Comparison of ENCODE assay signal across 24 mouse cellular contexts in genomic region chr15:98088889-98089288, GRCm38 (mm10). TPM values are rescaled to one million over a fixed set of nuclear protein-coding genes. Genes with fewer than 3 reads are reported as not detected.
A peak's percentile ranks its signal among the peaks of the same experiment; 100 is the strongest.
DNase-seq lines count a peak whose midpoint lies in the region; ATAC-seq and TF ChIP-seq lines count a peak whose summit lies in the region.
"Had no signal": no experiment of that assay in that cellular context is flagged by ENCODE, and none has a peak within 500 bp of the region (broad histone marks: within the 10 kb centered on the region; RNA-seq: fewer than 3 reads in every experiment).

No protein-coding gene starts in this region.

- H3K9ac ChIP-seq in heart, embryonic 11.5 days (ENCODE audit: low read depth, low read length): no peak overlapping the region
- H3K9ac ChIP-seq in kidney, embryonic 14.5 days (ENCODE audit: low read depth, low read length): no peak overlapping the region
- H3K9ac ChIP-seq: forebrain, postnatal 0 days; hindbrain, embryonic 14.5 days; liver, embryonic 12.5 days; lung, embryonic 14.5 days; neural tube, embryonic 13.5 days had no signal

- DNase-seq in heart, adult 11 months: peak; percentile 86
- DNase-seq in A20 (ENCODE audit: low read depth, low spot score): peak; percentile 68
- DNase-seq in thymus, postnatal 25 days: peak; percentile 22
- DNase-seq in left cerebral cortex, adult 2 months (ENCODE audit: extremely low spot score in 1 of 2, low spot score in 2 of 2): no peak
- DNase-seq: adrenal gland, postnatal 25 days; cerebellum, adult 11 months; cerebellum, adult 9-11 months; forebrain, postnatal 0 days; gastrocnemius, postnatal 25 days; heart, postnatal 4 days; kidney, adult 2 months; kidney, postnatal 10 days; lung, embryonic 14.5 days had no signal

- H3K4me2 ChIP-seq in heart, embryonic 11.5 days: no peak overlapping the region
- H3K4me2 ChIP-seq in kidney, embryonic 14.5 days (replicated peaks; ENCODE audit: low read depth, low read length): no peak overlapping the region
- H3K4me2 ChIP-seq: hindbrain, embryonic 14.5 days; liver, embryonic 12.5 days; lung, embryonic 14.5 days; neural tube, embryonic 13.5 days had no signal

- peaks cover 8% of the 10 kb centered on the region for H3K4me1 ChIP-seq in heart, embryonic 11.5 days (ENCODE audit: control insufficient read depth, insufficient read depth, low read length)
- peaks cover 8% of the 10 kb centered on the region for H3K4me1 ChIP-seq in bone marrow macrophage, adult 2 months (ENCODE audit: control insufficient read depth, insufficient read depth, low read length)
- peaks cover 11% of the 10 kb centered on the region; the same call in 1 of the 2 replicates for H3K4me1 ChIP-seq in kidney, embryonic 14.5 days (ENCODE audit: control insufficient read depth, insufficient read depth, low read length)

- no peak for ATAC-seq in heart, embryonic 11.5 days (replicated peaks; ENCODE audit: insufficient number of reproducible peaks, low FRiP score, low TSS enrichment)
- no peak for ATAC-seq in kidney, embryonic 14.5 days (ENCODE audit: low FRiP score, low TSS enrichment)
- ATAC-seq: forebrain, postnatal 0 days; liver, embryonic 12.5 days; midbrain, embryonic 16.5 days had no signal

- H3K9me3 ChIP-seq in heart, embryonic 11.5 days (replicated peaks; ENCODE audit: control insufficient read depth, low read length): no peaks in the 10 kb centered on the region
- no peaks in the 10 kb centered on the region for H3K9me3 ChIP-seq in kidney, embryonic 14.5 days (ENCODE audit: control insufficient read depth, low read length)
- H3K9me3 ChIP-seq: forebrain, embryonic 10.5 days; liver, embryonic 12.5 days; midbrain, embryonic 10.5 days; neural tube, embryonic 13.5 days had no signal

- H3K36me3 ChIP-seq in heart, embryonic 11.5 days (ENCODE audit: control insufficient read depth, insufficient read depth, low read length): peaks cover 8% of the 10 kb centered on the region; the same call in 1 of the 2 replicates
- peaks cover 30% of the 10 kb centered on the region for H3K36me3 ChIP-seq in kidney, embryonic 14.5 days (ENCODE audit: control insufficient read depth, insufficient read depth, low read length)

- TF ChIP-seq CTCF in bone marrow macrophage, adult 2 months (IDR thresholded peaks at IDR 0.05; ENCODE audit: low read depth, low read length): no peak
- TF ChIP-seq CTCF in left cerebral cortex, adult 2 months (IDR thresholded peaks at IDR 0.05): no peak

- no peak overlapping the region for H3K27ac ChIP-seq in heart, embryonic 11.5 days (ENCODE audit: low read depth, low read length)
- H3K27ac ChIP-seq in bone marrow macrophage, adult 2 months (ENCODE audit: insufficient read depth, low read depth, low read length): peak overlapping the region; percentile 74
- no peak overlapping the region for H3K27ac ChIP-seq in left cerebral cortex, adult 2 months
- H3K27ac ChIP-seq in kidney, embryonic 14.5 days (ENCODE audit: low read depth, low read length): no peak overlapping the region
- H3K27ac ChIP-seq: forebrain, embryonic 10.5 days; hindbrain, embryonic 14.5 days; liver, embryonic 12.5 days; midbrain, embryonic 10.5 days; neural tube, embryonic 13.5 days; stomach, postnatal 0 days had no signal

- WGBS in heart, embryonic 11.5 days (ENCODE audit: insufficient replicate concordance): 83% methylated on average over 1 of the region's 1 CpGs
- WGBS in kidney, embryonic 14.5 days: 90% methylated on average over 1 of the region's 1 CpGs

- TF ChIP-seq POLR2A in bone marrow macrophage, adult 2 months (IDR thresholded peaks at IDR 0.05; ENCODE audit: borderline replicate concordance, low read depth, low read length): no peak

- intact Hi-C loops in left cerebral cortex, adult 2 months (cut with DNase I): no loop called here

- H3K4me3 ChIP-seq in heart, embryonic 11.5 days (ENCODE audit: low read depth, low read length): no peak overlapping the region
- peak overlapping the region; percentile 40 for H3K4me3 ChIP-seq in bone marrow macrophage, adult 2 months (ENCODE audit: insufficient read depth, low read length)
- H3K4me3 ChIP-seq in left cerebral cortex, adult 2 months: no peak overlapping the region
- no peak overlapping the region for H3K4me3 ChIP-seq in kidney, embryonic 14.5 days (ENCODE audit: low read length)
- H3K4me3 ChIP-seq: forebrain, embryonic 10.5 days; liver, embryonic 12.5 days; midbrain, embryonic 10.5 days; myocyte; neural tube, embryonic 13.5 days had no signal

- no peaks in the 10 kb centered on the region for H3K27me3 ChIP-seq in heart, embryonic 11.5 days (ENCODE audit: control insufficient read depth, insufficient read depth, low read length)
- H3K27me3 ChIP-seq in kidney, embryonic 14.5 days (ENCODE audit: control insufficient read depth, insufficient read depth, low read length): no peaks in the 10 kb centered on the region
- H3K27me3 ChIP-seq: liver, embryonic 12.5 days; neural tube, embryonic 13.5 days had no signal

RNA-seq across cellular contexts. Expression of gene Pfkm, which starts 3.5 kb away (rescaled TPM):
- polyA plus RNA-seq in heart, embryonic 11.5 days (2014; fragmentation: Nextera tagmentation; extraction: Ambion mirVana): 49.3 and 68.3 TPM in 2 replicates
- 11.0 and 13.1 TPM in 2 replicates for polyA plus RNA-seq in bone marrow macrophage, adult 2 months (2012; ENCODE audit: insufficient read depth, insufficient read length, missing spikeins)
- total RNA-seq in left cerebral cortex, adult 2 months (2021): 100 to 1,000 TPM; 379 to 387 TPM
- polyA plus RNA-seq in kidney, embryonic 14.5 days (2014; fragmentation: Nextera tagmentation; extraction: Ambion mirVana): 23.4 and 34.2 TPM in 2 replicates

RNA-seq across cellular contexts. Expression of gene Senp1, which starts 4.7 kb away (rescaled TPM):
- 24.3 and 25.1 TPM in 2 replicates for polyA plus RNA-seq in heart, embryonic 11.5 days (2014; fragmentation: Nextera tagmentation; extraction: Ambion mirVana)
- 16.7 and 18.7 TPM in 2 replicates for polyA plus RNA-seq in bone marrow macrophage, adult 2 months (2012; ENCODE audit: insufficient read depth, insufficient read length, missing spikeins)
- 10 to 100 TPM; 13.6 to 15.6 TPM for total RNA-seq in left cerebral cortex, adult 2 months (2021)
- polyA plus RNA-seq in kidney, embryonic 14.5 days (2014; fragmentation: Nextera tagmentation; extraction: Ambion mirVana): 25.9 and 41.2 TPM in 2 replicates

Comparison
In these comparisons a context has a peak if more than half of its experiments do, and no peak if none do; other contexts are left out.
1. DNase-seq: peak in heart, adult 11 months (single experiment), A20 (single experiment) and thymus, postnatal 25 days (single experiment); none in left cerebral cortex, adult 2 months (0 of 2).